Mouse (Mus musculus) lung, postnatal 0 days (tissue): ENCODE data around the gene Cldn9.

Source experiments
- CTCF ChIP-seq: IDR thresholded peaks from 2 replicates; pipeline ENCODE4 v1.5.1; 2016; ENCODE audit warnings: antibody characterized with exemption, mild to moderate bottlenecking
- EP300 ChIP-seq: IDR thresholded peaks from 2 replicates; pipeline ENCODE4 v1.6.1; 2016; ENCODE audit warnings: antibody characterized with exemption, mild to moderate bottlenecking, control low read depth

- TF ChIP-seq CTCF (peak; percentile 59), EP300 (no peak)
Observed at GRCm38 (mm10) chr17:23661526-23661925, 22.3 kb downstream of the Cldn9 start.
